Mouse (Mus musculus) heart, postnatal 14 days (tissue): ENCODE results near the gene Xndc1. TPM values are rescaled to one million over a fixed set of nuclear protein-coding genes. Genes with fewer than 3 reads are reported as not detected.

Experiments used
- DNase-seq, 2 experiments: peaks; one replicate each; pipeline ENCODE4 v3.0.0; 2021 to 2022
- intact Hi-C: fragments of 180-260 bp; cut with DNase I; formaldehyde crosslinking; loops from one replicate; pipeline ENCODE4 v1.15.1; 2025
- total RNA-seq, 2 experiments: library from RNA; stranded (reverse); gene quantifications; 2 replicates each; pipeline ENCODE4 v1.2.3; 2021

Xndc1 gene
- total RNA-seq, 2 experiments from 2014 or later = 8.9 to 10.2 TPM

DNA sequence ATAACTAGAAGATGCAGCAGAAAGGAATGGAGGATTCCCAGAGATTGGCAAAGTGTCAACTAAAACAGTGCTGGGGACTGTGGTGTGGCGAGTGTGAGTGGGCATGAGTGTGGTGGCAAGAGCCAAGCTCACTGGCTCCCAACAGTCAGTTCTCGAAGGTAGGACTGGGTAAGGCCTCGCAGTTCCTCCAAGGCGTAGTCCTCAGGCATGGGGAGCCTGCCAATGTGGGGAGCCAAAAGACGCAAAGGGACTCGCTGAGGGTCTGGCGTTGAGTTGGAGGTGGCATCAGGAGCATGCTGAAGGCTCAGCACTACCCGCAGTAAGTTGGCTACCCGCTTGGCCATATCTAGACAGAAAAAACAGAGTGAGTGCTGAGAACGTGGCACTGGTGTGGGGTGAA lies 55.0 kb downstream of the Xndc1 start:
- intact Hi-C loops = no loop called here
- no peak for DNase-seq

DNA sequence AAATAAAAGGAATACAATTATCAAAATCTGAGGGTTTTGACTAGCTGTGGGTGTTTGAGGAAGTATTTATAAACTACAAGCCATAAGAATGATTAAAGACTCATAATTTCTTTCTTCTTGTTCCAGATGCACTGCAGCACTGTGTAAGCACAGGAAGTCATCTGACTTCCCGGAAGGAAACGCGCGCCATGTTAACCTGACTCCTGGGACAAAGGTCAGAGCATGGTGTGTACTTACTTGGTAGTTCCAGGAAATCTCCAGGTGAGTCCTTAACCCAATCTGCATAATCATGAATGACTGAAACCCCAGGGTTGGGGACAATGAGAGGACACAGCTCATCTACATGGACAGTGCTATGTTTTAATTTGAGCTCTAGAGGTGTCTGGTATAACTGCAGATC lies 67.1 kb downstream of the Xndc1 start:
- no peak for DNase-seq
- intact Hi-C loops = no loop called here

Other genes starting within 250 kb of the Xndc1 start
- gene Phox2a, start 247.2 kb upstream of the Xndc1 start, total RNA-seq = under 1 TPM; 0.50 to 0.61 TPM
- gene Inppl1, start 227.3 kb upstream of the Xndc1 start, total RNA-seq = 100 to 1,000 TPM; 129 to 135 TPM
- gene Folr2, start 208.3 kb upstream of the Xndc1 start, total RNA-seq = 1 to 10 TPM; 2.5 to 3.2 TPM
- 10 to 100 TPM; 17.1 to 21.8 TPM for gene Anapc15, start 201.8 kb upstream of the Xndc1 start, total RNA-seq
- gene Folr1, start 194.7 kb upstream of the Xndc1 start, total RNA-seq = 1 to 10 TPM in 1 of 2 experiments, under 1 TPM in 1; 0.71 to 1.5 TPM
- 10 to 100 TPM; 90.2 to 100.0 TPM for gene Lamtor1, start 159.6 kb upstream of the Xndc1 start, total RNA-seq
- gene Tomt, start 159.2 kb upstream of the Xndc1 start, total RNA-seq = not detected
- gene Lrrc51, start 131.6 kb upstream of the Xndc1 start, total RNA-seq = 1 to 10 TPM; 2.9 to 3.9 TPM
- 10 to 100 TPM; 90.0 to 95.3 TPM for gene Numa1, start 131.4 kb upstream of the Xndc1 start, total RNA-seq
- gene Il18bp, start 46.8 kb upstream of the Xndc1 start, total RNA-seq = 1 to 10 TPM; 5.1 to 6.4 TPM
- 10 to 100 TPM; 19.8 to 21.5 TPM for gene Rnf121, start within 50 bp of the Xndc1 start, total RNA-seq
- under 1 TPM; 0.61 to 0.84 TPM for gene Xntrpc, start 202 bp downstream of the Xndc1 start, total RNA-seq
- gene Trpc2, start 17.6 kb downstream of the Xndc1 start, total RNA-seq = under 1 TPM; 0.63 to 0.69 TPM
- gene Art1, start 36.2 kb downstream of the Xndc1 start, total RNA-seq = 100 to 1,000 TPM; 131 to 158 TPM
- gene Art5, start 44.0 kb downstream of the Xndc1 start, total RNA-seq = 1 to 10 TPM; 4.3 to 5.4 TPM
- not detected for gene Chrna10, start 51.3 kb downstream of the Xndc1 start, total RNA-seq
- 10 to 100 TPM; 31.9 to 34.2 TPM for gene Nup98, start 144.7 kb downstream of the Xndc1 start, total RNA-seq
- gene Pgap2, start 144.7 kb downstream of the Xndc1 start, total RNA-seq = 10 to 100 TPM; 54.4 to 55.7 TPM
- 10 to 100 TPM; 30.8 to 31.9 TPM for gene Rhog, start 190.5 kb downstream of the Xndc1 start, total RNA-seq
- 10 to 100 TPM; 25.8 to 30.2 TPM for gene Stim1, start 202.3 kb downstream of the Xndc1 start, total RNA-seq